Mouse (Mus musculus) lung, postnatal 0 days (tissue): ENCODE results near the gene Rgs7.

ENCODE experiments used
- CTCF ChIP-seq: IDR thresholded peaks from 2 replicates; pipeline ENCODE4 v1.5.1; 2016; ENCODE audit warnings: antibody characterized with exemption, mild to moderate bottlenecking
- EP300 ChIP-seq: IDR thresholded peaks from 2 replicates; pipeline ENCODE4 v1.6.1; 2016; ENCODE audit warnings: antibody characterized with exemption, mild to moderate bottlenecking, control low read depth

GRCm38 (mm10) chr1:175329934-175330471 is 162.3 kb downstream of the Rgs7 start:
- TF ChIP-seq CTCF (no peak), EP300 (no peak)
